Mouse (Mus musculus) E14TG2a.4 (cell line): ENCODE data around the gene Pdcd6ip.

ENCODE experiments used
- H3K27me3 ChIP-seq: 2 replicates; pipeline ENCODE4 v1.6.1; 2014; ENCODE audit warnings: low read length, control low read depth; ENCODE audit not compliant: insufficient read depth
- H3K36me3 ChIP-seq: 2 replicates; pipeline ENCODE4 v1.6.1; 2014; ENCODE audit warnings: low read length, control low read depth; ENCODE audit not compliant: insufficient read depth
- H3K4me1 ChIP-seq: replicated peaks from 2 replicates; pipeline ENCODE4 v1.6.1; 2014; ENCODE audit warnings: low read depth, low read length, control low read depth
- H3K4me3 ChIP-seq: replicated peaks from 2 replicates; pipeline ENCODE4 v1.5.1; 2014; ENCODE audit warnings: mild to moderate bottlenecking, low read length
- H3K9me3 ChIP-seq: 2 replicates; pipeline ENCODE4 v1.6.1; 2014; ENCODE audit warnings: low read length, control low read depth
- CTCF ChIP-seq: conservative IDR thresholded peaks from 2 replicates; pipeline ENCODE4 v1.5.1; 2014; ENCODE audit warnings: low read length
- NANOG ChIP-seq: IDR thresholded peaks from 2 replicates; pipeline ENCODE4 v1.6.1; 2014; ENCODE audit warnings: borderline replicate concordance, low read length, mixed read lengths
- POU5F1 ChIP-seq: IDR thresholded peaks from 2 replicates; pipeline ENCODE4 v1.6.1; 2014; ENCODE audit warnings: low read length, borderline replicate concordance

Gene Pdcd6ip

DNA sequence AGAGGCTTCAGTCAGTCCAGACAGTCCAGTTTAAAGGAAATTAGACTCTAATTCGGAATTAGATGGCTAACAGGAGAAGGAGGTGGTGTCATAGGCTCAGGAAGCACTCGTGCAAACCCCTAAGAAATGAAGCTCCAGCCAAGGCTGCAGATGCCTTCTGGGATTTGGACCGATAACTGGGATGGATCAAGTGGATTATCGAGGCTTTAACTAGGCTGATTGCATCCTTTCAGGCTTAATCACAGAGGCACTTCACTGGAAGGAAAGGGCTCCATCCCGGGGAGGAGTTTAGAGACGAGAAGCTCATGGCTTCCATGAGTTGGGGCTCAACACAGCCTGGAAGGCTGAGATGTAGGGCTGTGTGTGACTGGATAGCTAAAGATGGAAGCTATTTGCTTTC is 84.0 kb downstream of the Pdcd6ip start:
- Histone ChIP-seq H3K9me3 (peaks cover 8% of the 10 kb centered on the region; the same call in 1 of the 2 replicates), H3K4me3 (no peak overlapping the region), H3K4me1 (peaks cover 15% of the 10 kb centered on the region), H3K36me3 (no peaks in the 10 kb centered on the region), H3K27me3 (peaks cover 2% of the 10 kb centered on the region; the same call in 1 of the 2 replicates)
- no peak for TF ChIP-seq NANOG
- TF ChIP-seq CTCF, result no peak
- TF ChIP-seq POU5F1, result no peak

DNA sequence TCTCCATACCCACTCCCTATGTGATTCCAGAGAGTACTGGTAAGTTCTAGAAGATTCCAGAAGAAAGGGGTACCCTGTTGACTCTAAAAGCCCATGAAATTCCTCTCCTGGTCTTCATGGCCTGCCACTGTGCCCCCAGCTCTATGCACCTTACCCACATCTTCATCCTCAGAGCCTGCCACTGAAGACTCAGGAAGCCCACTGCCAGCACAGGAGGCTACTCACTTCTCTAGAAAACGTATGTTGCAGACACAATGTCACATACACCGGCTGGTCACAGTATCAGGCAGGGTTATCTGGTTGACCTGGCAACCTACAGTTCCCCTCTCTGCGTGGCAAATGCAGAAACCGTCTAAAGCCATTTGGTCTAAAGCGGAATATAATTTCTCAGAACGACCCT is 91.0 kb downstream of the Pdcd6ip start:
- Histone ChIP-seq H3K27me3 (no peaks in the 10 kb centered on the region; the same call in 1 of the 2 replicates), H3K9me3 (no peaks in the 10 kb centered on the region), H3K4me1 (peaks cover 21% of the 10 kb centered on the region), H3K36me3 (no peaks in the 10 kb centered on the region), H3K4me3 (no peak overlapping the region)
- TF ChIP-seq NANOG (no peak), POU5F1 (no peak), CTCF (no peak)

DNA sequence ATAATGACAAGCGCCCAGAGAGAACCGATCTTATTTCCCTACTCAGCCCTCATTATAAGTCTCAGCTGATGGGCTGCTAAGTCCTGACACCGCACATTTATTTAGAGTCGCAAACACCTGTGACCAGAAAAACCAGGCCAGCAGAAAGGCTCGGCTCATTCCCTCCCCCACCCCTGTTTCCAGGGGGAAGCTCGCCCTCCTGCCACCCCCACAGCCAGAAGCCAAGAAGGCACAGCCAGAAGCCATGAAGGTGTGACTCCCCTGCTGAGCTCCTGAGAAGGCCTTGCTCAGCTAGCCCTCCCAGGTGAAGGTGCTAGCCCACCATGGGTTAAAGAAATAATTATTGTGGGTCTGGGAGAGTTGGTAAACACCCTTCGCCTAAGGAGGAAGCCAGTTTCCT is 97.3 kb downstream of the Pdcd6ip start:
- H3K27me3 ChIP-seq, result peaks cover 3% of the 10 kb centered on the region; the same call in 1 of the 2 replicates
- H3K4me1 ChIP-seq, result peaks cover 8% of the 10 kb centered on the region
- H3K9me3 ChIP-seq, result no peaks in the 10 kb centered on the region
- no peak for TF ChIP-seq POU5F1
- no peaks in the 10 kb centered on the region for H3K36me3 ChIP-seq
- H3K4me3 ChIP-seq, result no peak overlapping the region

DNA sequence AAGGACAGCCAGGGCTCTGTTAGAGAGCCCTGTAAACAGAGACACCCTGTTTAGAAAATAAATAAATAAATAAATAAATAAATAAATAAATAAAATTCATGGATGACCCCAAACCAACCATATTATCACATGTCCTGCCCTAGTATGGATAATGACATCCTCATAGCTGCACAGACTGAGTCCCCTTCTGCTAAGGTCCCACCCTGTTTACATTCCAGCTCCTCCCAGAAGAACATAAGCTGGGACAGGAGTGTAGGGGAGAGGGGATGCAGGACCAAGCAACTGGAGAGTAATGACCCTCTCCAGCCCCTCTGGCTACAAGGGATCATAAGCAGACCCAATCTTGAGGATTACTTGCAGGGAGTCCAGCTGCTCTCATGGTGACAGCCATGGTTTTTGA is 105.9 kb downstream of the Pdcd6ip start:
- TF ChIP-seq POU5F1 (no peak), NANOG (no peak), CTCF (no peak)
- Histone ChIP-seq H3K9me3 (no peaks in the 10 kb centered on the region), H3K4me1 (peaks cover 19% of the 10 kb centered on the region), H3K36me3 (no peaks in the 10 kb centered on the region), H3K27me3 (no peaks in the 10 kb centered on the region), H3K4me3 (no peak overlapping the region)
